Mouse (Mus musculus) C2C12 (cell line): ENCODE measurements around the gene Rbm3.

ENCODE experiments used
- CEBPB ChIP-seq: IDR thresholded peaks from one replicate; pipeline ENCODE4 v1.6.1; 2011; ENCODE audit warnings: low read depth, mild to moderate bottlenecking, control low read depth, moderate library complexity
- CTCF ChIP-seq: IDR thresholded peaks from one replicate; pipeline ENCODE4 v1.5.1; 2011; ENCODE audit not compliant: control insufficient read depth, insufficient read depth, insufficient read length
- MAX ChIP-seq: IDR thresholded peaks from one replicate; pipeline ENCODE4 v1.6.1; 2011; ENCODE audit warnings: mild to moderate bottlenecking, control low read depth
- MYOD1 ChIP-seq: IDR thresholded peaks from one replicate; pipeline ENCODE4 v1.6.1; 2011; ENCODE audit warnings: low read depth; ENCODE audit not compliant: control insufficient read depth, insufficient read length
- MYOG ChIP-seq: IDR thresholded peaks from one replicate; pipeline ENCODE4 v1.6.1; 2011; ENCODE audit not compliant: control insufficient read depth, insufficient read length; ENCODE audit errors: extremely low read depth
- USF1 ChIP-seq: IDR thresholded peaks from one replicate; pipeline ENCODE4 v1.6.1; 2011; ENCODE audit warnings: low read depth, mild to moderate bottlenecking, control low read depth, moderate library complexity

GRCm38 (mm10) chrX:8140446-8140845, 5.2 kb downstream of the Rbm3 start:
- TF ChIP-seq USF1 (no peak), CTCF (no peak), MYOG (no peak), MYOD1 (no peak), CEBPB (no peak), MAX (no peak)
